In genomic region chr6:7965833-7966522, GRCm38 (mm10) we compare ENCODE assay signal across 9 mouse cellular contexts.
DNase-seq lines count a peak whose midpoint lies in the region; ATAC-seq and TF ChIP-seq lines count a peak whose summit lies in the region.
"Had no signal": no experiment of that assay in that cellular context is flagged by ENCODE, and none has a peak within 500 bp of the region (broad histone marks: within the 10 kb centered on the region; RNA-seq: fewer than 3 reads in every experiment).

No protein-coding gene starts in this region.

- 26% methylated on average over 11 of the region's 11 CpGs for WGBS in lung, embryonic 14.5 days
- WGBS in hindbrain, embryonic 14.5 days: 46% methylated on average over 11 of the region's 11 CpGs
- WGBS in liver, adult 2 months: 65% methylated on average over 11 of the region's 11 CpGs
- WGBS in stomach, embryonic 14.5 days: 28% methylated on average over 11 of the region's 11 CpGs

- H3K9ac ChIP-seq in lung, embryonic 14.5 days: no peak overlapping the region
- H3K9ac ChIP-seq in hindbrain, embryonic 14.5 days: no peak overlapping the region
- H3K9ac ChIP-seq in liver, adult 2 months (ENCODE audit: low read depth, low read length): no peak overlapping the region
- H3K9ac ChIP-seq in stomach, embryonic 14.5 days (replicated peaks; ENCODE audit: low read depth, low read length): no peak overlapping the region

- peak; percentile 90 for ATAC-seq in lung, embryonic 14.5 days (ENCODE audit: insufficient read depth)
- peak; percentile 51; the same call in 1 of the 2 replicates for ATAC-seq in hindbrain, embryonic 14.5 days (ENCODE audit: low FRiP score)
- ATAC-seq in stomach, embryonic 14.5 days (ENCODE audit: insufficient number of reproducible peaks, insufficient read depth, low FRiP score, low read depth): peak; percentile 85

- peak; percentile 73 for DNase-seq in lung, embryonic 14.5 days
- DNase-seq in lung, adult 18-20 months: no peak
- DNase-seq in hindbrain, embryonic 14.5 days (ENCODE audit: low spot score): no peak
- DNase-seq in liver, adult 2 months (ENCODE audit: extremely low read depth, low read depth, low spot score): peak; percentile 8
- no peak for DNase-seq in left cerebral cortex, adult 9 months (ENCODE audit: low spot score in 2 of 2)
- no peak for DNase-seq in thymus, postnatal 10 days (ENCODE audit: low spot score in 2 of 2)
- no peak for DNase-seq in gastrocnemius, postnatal 4 days (ENCODE audit: low spot score in 2 of 2)
- DNase-seq: cerebellum, postnatal 36 days had no signal

- H3K4me3 ChIP-seq in lung, embryonic 14.5 days (ENCODE audit: low read depth, low read length): no peak overlapping the region
- H3K4me3 ChIP-seq in hindbrain, embryonic 14.5 days (replicated peaks; ENCODE audit: low read length): no peak overlapping the region
- no peak overlapping the region for H3K4me3 ChIP-seq in liver, adult 2 months (ENCODE audit: insufficient read depth, low read depth, low read length)
- H3K4me3 ChIP-seq in stomach, embryonic 14.5 days (ENCODE audit: low read depth, low read length): no peak overlapping the region

- H3K4me1 ChIP-seq in lung, embryonic 14.5 days (ENCODE audit: insufficient read depth): peaks cover 5% of the 10 kb centered on the region; the same call in 1 of the 2 replicates
- H3K4me1 ChIP-seq in hindbrain, embryonic 14.5 days (replicated peaks; ENCODE audit: control insufficient read depth, insufficient read depth, low read length): no peaks in the 10 kb centered on the region
- H3K4me1 ChIP-seq in liver, adult 2 months (ENCODE audit: control insufficient read depth, insufficient read depth, low read length): no peaks in the 10 kb centered on the region
- peaks cover 5% of the 10 kb centered on the region; the same call in 1 of the 2 replicates for H3K4me1 ChIP-seq in stomach, embryonic 14.5 days (ENCODE audit: control insufficient read depth, insufficient read depth, low read length)

- H3K27ac ChIP-seq in lung, embryonic 14.5 days (ENCODE audit: low read depth): no peak overlapping the region
- no peak overlapping the region for H3K27ac ChIP-seq in hindbrain, embryonic 14.5 days
- no peak overlapping the region for H3K27ac ChIP-seq in liver, adult 2 months (replicated peaks; ENCODE audit: insufficient read depth, low read depth, low read length)
- no peak overlapping the region for H3K27ac ChIP-seq in stomach, embryonic 14.5 days (ENCODE audit: low read length)

- no peaks in the 10 kb centered on the region for H3K36me3 ChIP-seq in lung, embryonic 14.5 days (ENCODE audit: insufficient read depth)
- H3K36me3 ChIP-seq in hindbrain, embryonic 14.5 days (replicated peaks; ENCODE audit: control insufficient read depth, insufficient read depth): no peaks in the 10 kb centered on the region
- no peaks in the 10 kb centered on the region for H3K36me3 ChIP-seq in liver, adult 2 months (ENCODE audit: control insufficient read depth, insufficient read depth, low read length)
- H3K36me3 ChIP-seq in stomach, embryonic 14.5 days (ENCODE audit: control insufficient read depth, insufficient read depth, low read length): no peaks in the 10 kb centered on the region

- no peak for TF ChIP-seq CTCF in lung, embryonic 14.5 days (IDR thresholded peaks at IDR 0.05; ENCODE audit: low read depth)
- TF ChIP-seq CTCF in liver, adult 2 months (IDR thresholded peaks at IDR 0.05; ENCODE audit: low read depth, low read length): no peak

- H3K9me3 ChIP-seq in lung, embryonic 14.5 days (ENCODE audit: low read depth, low read length): no peaks in the 10 kb centered on the region
- no peaks in the 10 kb centered on the region for H3K9me3 ChIP-seq in hindbrain, embryonic 14.5 days (ENCODE audit: control insufficient read depth, low read length)
- H3K9me3 ChIP-seq in stomach, embryonic 14.5 days (ENCODE audit: control insufficient read depth, low read depth, low read length): no peaks in the 10 kb centered on the region

- no peaks in the 10 kb centered on the region for H3K79me2 ChIP-seq in liver, adult 2 months (ENCODE audit: control insufficient read depth, insufficient read depth, low read length)

- no peaks in the 10 kb centered on the region for H3K27me3 ChIP-seq in lung, embryonic 14.5 days (ENCODE audit: insufficient read depth, low read length)
- no peaks in the 10 kb centered on the region for H3K27me3 ChIP-seq in hindbrain, embryonic 14.5 days (ENCODE audit: control insufficient read depth, insufficient read depth, low read length)
- no peaks in the 10 kb centered on the region for H3K27me3 ChIP-seq in liver, adult 2 months (ENCODE audit: control insufficient read depth, insufficient read depth, low read length)
- no peaks in the 10 kb centered on the region for H3K27me3 ChIP-seq in stomach, embryonic 14.5 days (ENCODE audit: control insufficient read depth, insufficient read depth, low read length)

- H3K4me2 ChIP-seq in lung, embryonic 14.5 days: no peak overlapping the region
- H3K4me2 ChIP-seq in hindbrain, embryonic 14.5 days (replicated peaks): no peak overlapping the region
- H3K4me2 ChIP-seq in stomach, embryonic 14.5 days (replicated peaks; ENCODE audit: low read depth, low read length): no peak overlapping the region; the same call in 1 of the 2 replicates

- no peak for TF ChIP-seq POLR2A in liver, adult 2 months (IDR thresholded peaks at IDR 0.05; ENCODE audit: extremely low read depth, insufficient read depth, low read length)

Comparison
In these comparisons a context has a peak if more than half of its experiments do, and no peak if none do; other contexts are left out.
1. DNase-seq: peak in lung, embryonic 14.5 days (single experiment) and liver, adult 2 months (single experiment); none in lung, adult 18-20 months (0 of 2), hindbrain, embryonic 14.5 days (single experiment), left cerebral cortex, adult 9 months (0 of 2), thymus, postnatal 10 days (0 of 2) and gastrocnemius, postnatal 4 days (0 of 2).
2. Peak in every context shown above with its lines, with median percentiles within 50 percentile points of each other: ATAC-seq.